Mouse (Mus musculus) monocyte, adult 5-6 weeks (primary cell): ENCODE measurements around the gene Gm826. TPM values are rescaled to one million over a fixed set of nuclear protein-coding genes. Genes with fewer than 3 reads are reported as not detected.

Source experiments
- ATAC-seq: fragments of 153-309, 156-312 bp; replicated peaks from 2 replicates; pipeline ENCODE4 v1.8.0; 2017; ENCODE audit warnings: mild to moderate bottlenecking; ENCODE audit not compliant: low TSS enrichment, insufficient number of reproducible peaks, severe bottlenecking, poor library complexity, low FRiP score
- total RNA-seq: library from RNA; stranded (forward); fragments of 200-1000, 200-491, 200-594 nt; gene quantifications from 3 replicates; pipeline ENCODE4 v1.2.3, GENCODE M21; 2017

Gene Gm826
- 0.87 TPM in 1 of 3 replicates, not detected in the others for total RNA-seq

DNA sequence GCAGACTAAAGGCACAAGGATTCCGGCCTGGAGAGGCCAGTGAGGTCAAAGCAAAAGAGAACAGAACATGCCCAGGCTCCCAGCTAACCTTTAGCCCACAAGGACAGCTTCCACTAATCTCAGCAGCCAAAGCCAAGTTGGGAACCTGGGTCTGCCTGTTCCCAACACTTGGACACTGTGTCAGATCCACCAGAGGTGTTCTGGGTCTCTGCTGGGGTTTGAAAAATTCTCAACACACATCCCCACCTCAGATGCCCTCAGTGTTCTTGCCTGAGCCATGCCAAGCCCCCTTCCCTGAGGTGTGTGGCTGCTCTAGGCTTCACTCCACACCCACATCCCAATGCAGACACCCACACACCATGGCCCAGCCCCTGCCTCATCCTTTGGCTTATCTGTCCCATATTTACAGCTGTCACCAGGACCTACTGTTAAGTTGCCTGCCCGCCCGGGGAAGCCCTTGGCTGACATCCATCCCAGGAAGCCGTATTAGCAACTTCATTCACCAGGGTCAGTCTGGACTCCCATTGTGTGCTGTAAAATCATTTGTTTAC lies at the start of gene Gm826:
Gene Gm826, minus strand, starts transcription at position 52 of the 551 bp plus-strand sequence.
- ATAC-seq: no peak

- no peak for ATAC-seq
These were observed 49.5 kb upstream of the Gm826 start for GRCm38 (mm10) chr2:160383418-160383817.

DNA sequence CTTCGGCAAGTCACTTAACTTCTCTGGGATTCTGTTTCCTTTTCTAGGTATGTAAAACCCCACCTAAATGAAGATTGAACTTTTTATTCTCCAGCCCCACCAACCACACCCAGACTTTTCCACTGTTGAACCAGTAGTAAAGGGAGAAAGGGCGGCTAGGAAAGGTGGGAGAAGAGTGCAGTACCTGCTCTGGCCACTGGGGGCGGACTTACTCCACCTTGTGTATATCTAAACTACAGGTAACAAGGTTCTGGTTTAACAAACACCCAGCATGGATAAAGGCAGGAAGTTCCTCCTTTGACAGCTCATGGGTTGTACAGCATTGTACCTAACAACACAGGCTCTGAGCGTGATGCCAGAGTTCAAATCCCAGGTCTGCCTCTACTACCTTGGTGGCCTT lies 44.3 kb upstream of the Gm826 start:
- ATAC-seq: no peak; the same call in 1 of the 2 replicates

DNA sequence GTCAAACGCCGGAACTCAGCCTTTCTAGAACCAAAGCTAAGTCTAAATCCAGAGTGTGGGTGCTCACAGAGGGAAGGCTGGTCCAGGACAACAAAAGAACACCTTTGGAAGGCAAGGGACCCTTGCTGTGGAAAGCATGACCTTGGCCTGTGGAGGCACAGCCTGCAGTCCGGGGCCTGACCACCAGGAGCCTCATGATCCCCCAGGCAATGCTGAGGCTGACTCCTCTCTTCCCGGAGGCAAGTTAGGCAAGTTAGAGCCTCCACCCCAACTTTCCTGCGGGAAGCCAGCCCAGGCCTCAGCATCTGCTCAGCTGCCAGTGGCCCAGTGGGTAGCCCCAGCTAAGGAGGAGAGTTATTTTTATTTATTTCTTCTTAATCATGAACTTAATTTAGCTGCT lies 42.3 kb upstream of the Gm826 start:
- ATAC-seq: no peak

DNA sequence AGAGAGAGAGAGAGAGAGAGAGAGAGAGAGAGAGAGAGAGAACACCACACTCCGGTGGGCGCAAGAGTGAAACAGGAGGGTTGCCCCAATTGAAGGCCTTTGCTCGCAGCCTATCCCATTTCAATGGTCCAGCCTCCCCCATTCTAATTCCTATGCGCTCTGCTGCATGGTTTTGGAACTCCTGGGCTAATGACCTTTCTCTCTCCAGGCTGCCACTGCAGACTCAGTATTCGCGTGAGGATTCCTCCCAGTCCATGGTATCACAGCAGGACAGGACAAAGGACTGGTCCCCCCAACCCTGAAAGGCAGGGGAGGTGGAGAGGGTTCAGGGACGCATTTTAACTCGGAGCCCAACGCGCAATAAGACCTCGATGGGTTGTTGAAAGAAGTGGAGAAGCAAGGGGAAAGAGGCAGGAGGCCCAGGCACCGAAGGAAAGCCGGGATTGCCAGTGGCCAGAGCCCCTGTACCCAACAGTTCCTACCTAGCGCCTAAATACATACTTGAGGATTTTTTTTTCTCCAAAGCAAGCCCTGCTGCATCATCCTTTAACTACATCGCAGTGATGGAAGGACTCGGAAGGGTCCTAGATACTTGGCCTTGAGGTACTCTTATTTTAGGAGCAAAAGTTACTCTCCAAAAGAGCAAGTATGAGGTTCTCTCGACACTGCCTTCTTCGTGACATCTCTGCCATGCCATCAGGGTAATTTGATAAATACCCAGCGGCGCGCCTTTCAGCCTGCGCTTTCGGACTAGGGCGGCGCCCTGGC lies 35.9 kb upstream of the Gm826 start:
- ATAC-seq: no peak

DNA sequence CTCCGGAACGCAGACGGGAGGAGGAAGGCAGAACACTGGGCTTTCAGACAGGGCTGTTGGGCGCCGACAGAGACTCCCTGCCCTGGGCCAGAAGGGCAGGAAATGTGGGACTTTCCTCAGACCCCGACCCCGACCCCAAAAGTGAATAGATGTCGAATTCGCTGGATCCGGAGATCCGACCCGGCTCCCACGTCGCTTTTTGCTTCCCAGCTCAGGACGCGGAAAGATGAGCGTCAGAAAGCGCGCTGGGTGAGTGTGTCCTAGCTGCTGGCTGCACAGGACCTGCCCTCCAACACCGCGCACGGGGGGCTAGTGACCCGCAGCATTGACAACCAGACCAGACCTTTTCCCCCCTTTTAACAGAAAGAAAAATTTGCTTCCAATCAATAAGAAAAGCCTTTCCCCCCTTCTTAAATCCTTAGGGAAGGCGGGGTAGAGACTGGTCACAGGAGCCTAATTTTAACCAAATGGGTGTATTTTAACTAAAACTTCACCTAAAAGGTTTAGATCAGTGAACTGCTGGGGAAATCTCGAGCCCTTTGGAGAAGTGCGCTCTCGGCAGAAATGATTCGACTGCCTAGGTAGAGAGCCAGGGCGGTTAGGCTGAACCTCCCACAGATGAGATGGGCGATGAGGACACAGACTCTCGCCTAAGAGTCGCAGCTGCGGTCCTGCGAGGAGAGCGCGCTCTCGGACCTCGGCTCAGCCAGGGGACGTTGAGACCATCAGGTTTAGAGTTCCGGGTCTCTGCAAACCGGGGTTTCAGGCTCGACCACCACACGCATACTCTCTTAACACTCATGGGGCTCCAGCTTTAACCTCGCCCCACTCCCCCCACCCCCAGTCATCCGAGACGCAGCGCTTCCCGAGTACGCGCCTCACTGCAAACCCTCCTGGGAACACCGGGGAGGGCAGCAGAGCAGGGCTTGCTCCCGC lies 34.7 kb upstream of the Gm826 start:
- ATAC-seq: no peak

GRCm38 (mm10) chr2:160367448-160368208 lies 33.7 kb upstream of the Gm826 start:
- peak; percentile 47 for ATAC-seq

DNA sequence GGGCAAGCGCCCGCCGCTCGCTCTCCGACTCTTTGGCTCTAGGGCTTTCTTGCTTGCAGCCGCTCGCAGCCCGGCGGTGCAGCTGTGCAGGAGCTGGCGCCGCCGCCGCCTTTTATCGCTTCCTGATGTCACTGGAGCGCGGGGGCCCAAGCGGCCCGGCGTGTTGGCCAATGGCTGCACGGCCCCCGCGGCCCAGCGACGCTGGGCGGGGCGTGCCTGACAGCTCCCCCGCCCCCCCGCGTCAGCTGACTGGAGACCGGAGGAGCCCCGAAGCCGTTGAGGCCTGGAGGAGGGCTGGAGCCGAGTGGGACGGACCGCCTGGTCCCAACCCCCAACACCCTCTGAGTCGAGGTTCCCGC lies 33.0 kb upstream of the Gm826 start, which contains the start of gene Mafb:
Gene Mafb, minus strand, starts transcription at position 86 of the 359 bp plus-strand sequence.
- peak; percentile 44 for ATAC-seq

DNA sequence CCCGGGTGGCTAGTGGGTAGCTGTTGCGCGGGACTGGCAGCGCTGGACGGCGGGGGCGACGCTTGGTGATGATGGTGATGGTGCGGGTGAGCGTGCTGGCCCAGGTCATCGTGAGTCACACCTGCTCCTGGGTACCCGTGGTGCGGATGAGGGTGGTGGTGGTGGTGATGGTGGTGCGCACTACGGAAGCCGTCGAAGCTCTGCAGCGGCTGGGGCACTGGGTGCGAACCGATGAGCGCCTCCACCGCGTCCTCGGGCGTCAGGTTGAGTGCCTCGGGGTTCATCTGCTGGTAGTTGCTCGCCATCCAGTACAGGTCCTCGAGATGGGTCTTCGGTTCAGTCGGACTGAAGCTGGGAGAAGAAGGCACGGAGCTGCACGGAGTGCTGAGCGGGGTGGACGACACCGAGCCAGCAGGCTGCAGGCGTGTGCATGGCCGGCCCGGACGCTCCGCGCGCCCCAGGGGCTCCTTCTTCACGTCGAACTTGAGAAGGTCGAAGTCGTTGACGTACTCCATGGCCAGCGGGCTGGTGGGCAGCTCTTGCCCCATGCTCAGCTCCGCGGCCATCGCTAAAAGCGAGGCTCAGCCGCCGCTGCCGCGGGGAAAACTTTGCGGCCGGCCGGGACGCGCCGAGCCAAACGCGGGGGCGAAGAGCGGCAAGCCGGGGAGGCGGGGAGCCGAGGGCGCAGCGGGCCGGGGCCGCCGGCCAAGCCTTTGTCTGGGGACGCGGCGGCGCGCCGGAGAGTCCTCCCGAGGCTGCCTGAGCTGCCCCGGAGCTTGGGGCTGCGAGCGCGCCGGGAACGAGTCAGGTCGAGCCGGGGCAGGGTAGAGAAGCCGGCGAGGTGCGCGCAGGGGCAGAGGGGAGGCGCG lies 32.4 kb upstream of the Gm826 start:
- ATAC-seq: no peak

DNA sequence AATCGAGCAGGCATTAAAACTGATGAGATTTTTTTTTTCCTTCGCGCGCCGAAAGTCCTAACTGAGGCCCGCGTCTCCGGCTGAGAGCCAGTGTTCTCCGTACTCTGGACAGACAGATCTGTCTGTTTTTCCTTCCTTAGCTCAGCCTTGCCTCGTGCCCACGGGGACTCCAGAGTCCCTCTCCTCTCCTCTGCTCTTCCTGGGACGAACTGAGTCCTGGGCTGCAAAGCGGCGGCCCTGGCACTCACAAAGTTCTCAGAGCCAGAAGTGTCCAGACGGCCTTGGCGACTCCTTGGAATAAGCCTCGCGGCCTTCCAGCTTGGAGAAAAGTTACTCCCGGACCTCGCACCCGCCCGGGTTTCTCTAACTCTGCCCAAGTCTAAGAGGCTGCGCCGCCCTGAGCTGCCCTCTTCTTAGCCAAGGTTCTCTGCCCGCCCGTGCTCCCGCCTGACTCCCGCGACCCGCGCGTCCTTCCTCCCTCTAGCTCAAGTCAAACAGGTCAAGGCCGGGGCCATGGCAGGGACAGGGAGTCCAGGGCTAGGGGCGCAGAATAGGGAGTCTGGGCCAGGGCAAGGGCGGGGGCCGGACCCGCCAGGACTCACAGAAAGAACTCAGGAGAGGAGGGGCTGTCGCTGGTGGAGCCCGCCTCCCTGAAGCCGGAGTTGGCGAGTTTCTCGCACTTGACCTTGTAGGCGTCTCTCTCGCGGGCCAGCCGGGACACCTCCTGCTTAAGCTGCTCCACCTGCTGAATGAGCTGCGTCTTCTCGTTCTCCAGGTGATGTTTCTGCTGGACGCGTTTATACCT lies 31.3 kb upstream of the Gm826 start:
- ATAC-seq: no peak

DNA sequence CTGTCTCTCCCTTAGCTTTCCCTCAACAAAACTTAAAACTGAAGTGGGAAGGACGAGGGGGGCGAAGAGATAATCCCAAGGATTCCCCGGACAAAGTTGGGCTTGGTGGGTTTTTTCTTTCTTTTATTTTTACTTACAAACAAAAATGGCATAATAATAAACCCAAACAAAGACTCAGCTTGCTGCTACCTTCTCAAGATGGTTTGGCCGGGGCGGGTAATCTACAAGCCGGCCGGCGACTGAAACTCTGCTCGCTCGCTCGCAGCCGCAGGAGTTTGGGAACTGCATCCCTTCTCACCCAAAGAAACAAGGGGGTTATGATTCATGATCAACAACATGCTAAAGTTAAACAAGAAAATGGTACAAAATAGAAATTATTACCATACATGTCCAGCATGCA lies 30.7 kb upstream of the Gm826 start:
- ATAC-seq: no peak

GRCm38 (mm10) chr2:160364128-160364650 lies 30.2 kb upstream of the Gm826 start:
- no peak for ATAC-seq

GRCm38 (mm10) chr2:160363201-160363600 lies 29.2 kb upstream of the Gm826 start:
- ATAC-seq: no peak

GRCm38 (mm10) chr2:160361442-160362121 lies 27.6 kb upstream of the Gm826 start:
- ATAC-seq: peak; percentile 42; the same call in 1 of the 2 replicates

DNA sequence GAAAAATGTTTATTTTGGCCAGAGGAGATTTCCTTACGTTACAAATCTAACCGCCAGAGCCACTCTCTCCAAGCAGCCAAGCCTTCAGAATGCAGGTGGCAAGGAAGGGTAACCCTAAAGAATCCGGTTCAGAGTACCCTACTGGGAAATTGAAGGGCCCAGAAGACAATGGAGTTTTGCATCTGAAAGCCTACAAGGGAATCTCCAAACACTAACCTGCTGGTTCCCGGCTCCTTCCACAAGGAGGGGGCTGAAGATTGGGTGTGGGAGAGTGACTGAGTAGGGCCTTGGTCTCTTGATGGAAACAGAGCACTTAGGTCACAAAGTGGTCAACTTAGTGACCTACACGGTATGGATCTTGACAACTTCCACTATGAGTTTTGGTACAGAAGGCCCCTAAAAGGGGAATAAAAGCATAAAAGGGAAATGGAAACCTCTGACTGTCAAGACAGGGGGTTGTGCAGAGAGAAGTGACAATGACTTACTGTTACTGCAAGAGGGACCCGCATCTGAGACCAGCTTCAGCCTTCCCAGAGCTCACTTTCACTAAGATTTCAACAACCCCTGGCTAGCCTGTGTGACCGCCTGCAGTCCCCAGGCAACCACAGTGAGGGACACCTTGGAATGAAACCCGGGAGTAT lies 26.4 kb upstream of the Gm826 start:
- ATAC-seq: no peak

DNA sequence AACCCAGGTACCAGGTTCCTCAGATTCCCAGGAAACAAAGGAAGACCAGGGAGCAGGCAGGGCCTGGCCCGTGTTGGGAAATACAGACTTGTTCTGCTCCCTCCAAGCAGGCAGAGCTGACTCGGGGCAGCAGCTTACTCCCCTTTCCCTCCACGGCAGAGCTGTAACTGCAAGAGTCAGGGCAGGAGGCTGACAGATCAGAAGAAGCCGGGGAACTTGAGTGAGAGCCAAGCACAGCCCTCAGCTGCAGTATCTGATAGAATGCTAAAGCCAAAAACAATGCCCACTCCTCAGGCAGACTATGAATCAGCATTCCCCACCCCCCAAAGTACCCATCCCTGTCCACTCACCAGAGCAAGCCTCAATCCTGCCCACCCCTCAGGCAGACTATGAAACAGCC lies 24.9 kb upstream of the Gm826 start:
- ATAC-seq: no peak
